Mouse (Mus musculus) ES-E14 (cell line): ENCODE measurements around the gene Tmsb15b1.

Source experiments
- HCFC1 ChIP-seq: IDR thresholded peaks from 2 replicates; pipeline ENCODE4 v1.6.1; 2012; ENCODE audit warnings: low read length, inconsistent platforms, borderline replicate concordance; ENCODE audit not compliant: insufficient read depth
- MAFK ChIP-seq: IDR thresholded peaks from 2 replicates; pipeline ENCODE4 v1.6.1; 2014; ENCODE audit warnings: mild to moderate bottlenecking, low read depth, low read length, inconsistent platforms; ENCODE audit not compliant: insufficient read depth
- ZC3H11A ChIP-seq: IDR thresholded peaks from 2 replicates; pipeline ENCODE4 v1.6.1; 2012; ENCODE audit warnings: low read depth, mild to moderate bottlenecking, inconsistent platforms, low read length, borderline replicate concordance
- ZNF384 ChIP-seq: IDR thresholded peaks from 2 replicates; pipeline ENCODE4 v1.6.1; 2012; ENCODE audit warnings: low read depth, low read length, inconsistent platforms

DNA sequence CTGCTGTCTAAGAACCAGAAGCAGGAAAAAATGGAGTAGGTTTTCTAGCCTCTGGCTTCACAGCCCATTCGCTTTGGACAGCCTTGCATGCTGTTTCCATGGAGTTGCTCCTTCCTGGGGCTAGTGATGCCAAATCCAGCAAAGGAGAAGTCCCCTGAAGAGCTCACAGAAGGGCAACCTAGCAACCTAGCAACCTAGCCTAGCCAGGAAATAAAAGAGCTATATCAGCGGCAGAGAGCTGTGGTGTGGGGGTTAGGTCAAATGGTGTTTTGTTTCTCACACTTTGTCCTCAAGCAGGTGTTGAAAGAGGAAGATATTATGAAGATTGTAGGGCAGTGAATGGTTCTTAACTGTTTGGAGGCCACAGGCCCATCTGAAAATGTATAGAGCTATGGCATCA is 14.6 kb upstream of the Tmsb15b1 start:
- TF ChIP-seq ZC3H11A (no peak), MAFK (no peak), HCFC1 (no peak), ZNF384 (no peak)
